Comparison of ENCODE assay signal across 9 mouse cellular contexts in the genomic region with DNA sequence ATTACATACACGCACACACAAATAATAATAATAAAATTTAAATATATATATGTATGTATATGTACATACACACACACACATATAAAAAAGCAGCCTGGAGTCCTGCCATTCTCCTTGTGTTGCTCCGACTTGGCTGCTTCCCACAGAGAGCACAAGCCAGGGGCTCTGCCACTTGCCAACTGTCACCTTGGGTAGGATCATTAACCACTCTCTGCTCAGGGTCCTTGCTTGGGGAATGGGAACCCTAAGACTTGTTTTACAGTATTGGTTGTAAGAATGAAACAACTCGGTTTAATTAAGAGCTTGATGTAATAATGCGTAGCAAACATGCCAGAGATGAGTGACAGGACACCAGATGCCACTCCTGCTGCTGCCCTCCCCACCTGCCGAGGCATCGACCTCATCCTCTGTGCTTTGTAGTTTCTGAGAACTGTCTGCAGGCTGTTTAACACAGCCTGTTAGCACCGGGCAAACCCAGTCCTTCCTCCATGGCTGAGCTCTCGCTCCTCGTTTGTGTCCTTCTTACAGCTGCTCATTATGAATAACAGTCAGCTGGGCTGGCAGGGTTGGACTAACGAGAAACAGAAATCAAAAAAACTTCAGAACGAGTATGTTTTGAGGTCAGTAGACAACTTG. TPM values are rescaled to one million over a fixed set of nuclear protein-coding genes. Genes with fewer than 3 reads are reported as not detected.
A peak's percentile ranks its signal among the peaks of the same experiment; 100 is the strongest.
DNase-seq lines count a peak whose midpoint lies in the region; ATAC-seq and TF ChIP-seq lines count a peak whose summit lies in the region.
"Had no signal": no experiment of that assay in that cellular context is flagged by ENCODE, and none has a peak within 500 bp of the region (broad histone marks: within the 10 kb centered on the region; RNA-seq: fewer than 3 reads in every experiment).

No protein-coding gene starts in this region.

- no peak for TF ChIP-seq CTCF in left cerebral cortex, adult 2 months (IDR thresholded peaks at IDR 0.05)
- no peak for TF ChIP-seq CTCF in midbrain, postnatal 0 days (IDR thresholded peaks at IDR 0.05)

- H3K9me3 ChIP-seq in embryonic facial prominence, embryonic 14.5 days (ENCODE audit: control insufficient read depth, low read length), result no peaks in the 10 kb centered on the region
- no peaks in the 10 kb centered on the region for H3K9me3 ChIP-seq in midbrain, postnatal 0 days (ENCODE audit: low read length)

- no peak overlapping the region for H3K4me3 ChIP-seq in left cerebral cortex, adult 2 months
- H3K4me3 ChIP-seq in embryonic facial prominence, embryonic 14.5 days (ENCODE audit: low read depth, low read length), result no peak overlapping the region
- H3K4me3 ChIP-seq in midbrain, postnatal 0 days (ENCODE audit: low read depth, low read length), result no peak overlapping the region

- H3K27ac ChIP-seq in left cerebral cortex, adult 2 months, result peak overlapping the region; percentile 53
- H3K27ac ChIP-seq in embryonic facial prominence, embryonic 14.5 days (replicated peaks; ENCODE audit: low read depth, low read length), result peak overlapping the region; percentile 66
- no peak overlapping the region for H3K27ac ChIP-seq in midbrain, postnatal 0 days (ENCODE audit: low read depth, low read length)

- WGBS in embryonic facial prominence, embryonic 14.5 days, result 49% methylated on average over 11 of the region's 11 CpGs
- 48% methylated on average over 11 of the region's 11 CpGs for WGBS in midbrain, postnatal 0 days

- DNase-seq in adrenal gland, postnatal 25 days, result peak; percentile 0
- no peak for DNase-seq in adrenal gland, adult 18-20 months (ENCODE audit: low spot score in 2 of 2)
- no peak for DNase-seq in left cerebral cortex, adult 2 months (ENCODE audit: extremely low spot score in 1 of 2, low spot score in 2 of 2)
- DNase-seq in left cerebral cortex, postnatal 25 days (ENCODE audit: low spot score in 2 of 2), result no peak
- DNase-seq in embryonic facial prominence, embryonic 14.5 days (ENCODE audit: low spot score), result no peak
- peak; percentile 34 for DNase-seq in midbrain, postnatal 0 days (ENCODE audit: low spot score)
- DNase-seq in layer of hippocampus, adult 18-20 months (ENCODE audit: low spot score in 2 of 2), result no peak
- no peak for DNase-seq in layer of hippocampus, postnatal 36 days
- DNase-seq: adrenal gland, postnatal 10 days had no signal

- intact Hi-C loops in left cerebral cortex, adult 2 months (cut with DNase I), result no loop called here
- intact Hi-C loops in left cerebral cortex, postnatal 25 days (cut with DNase I), result no loop called here

- peaks cover 24% of the 10 kb centered on the region for H3K4me1 ChIP-seq in embryonic facial prominence, embryonic 14.5 days (ENCODE audit: control insufficient read depth, insufficient read depth, low read length)
- H3K4me1 ChIP-seq in midbrain, postnatal 0 days (ENCODE audit: insufficient read depth, low read length), result peaks cover 9% of the 10 kb centered on the region; the same call in 1 of the 2 replicates

- peaks cover 48% of the 10 kb centered on the region for H3K36me3 ChIP-seq in embryonic facial prominence, embryonic 14.5 days (ENCODE audit: control insufficient read depth, insufficient read depth, low read length)
- H3K36me3 ChIP-seq in midbrain, postnatal 0 days (ENCODE audit: insufficient read depth, low read length), result no peaks in the 10 kb centered on the region; the same call in 1 of the 2 replicates

- H3K4me2 ChIP-seq in embryonic facial prominence, embryonic 14.5 days (ENCODE audit: low read depth, low read length), result no peak overlapping the region
- H3K4me2 ChIP-seq in midbrain, postnatal 0 days (ENCODE audit: low read depth, low read length, poor library complexity, severe bottlenecking), result no peak overlapping the region

- H3K27me3 ChIP-seq in embryonic facial prominence, embryonic 14.5 days (replicated peaks; ENCODE audit: control insufficient read depth, insufficient read depth, low read length), result no peaks in the 10 kb centered on the region
- H3K27me3 ChIP-seq in midbrain, postnatal 0 days (ENCODE audit: insufficient read depth, low read length), result no peaks in the 10 kb centered on the region

- ATAC-seq in embryonic facial prominence, embryonic 14.5 days (ENCODE audit: low read depth), result no peak
- no peak for ATAC-seq in midbrain, postnatal 0 days (ENCODE audit: low FRiP score)

- no peak overlapping the region for H3K9ac ChIP-seq in embryonic facial prominence, embryonic 14.5 days (ENCODE audit: low read depth, low read length)
- H3K9ac ChIP-seq in midbrain, postnatal 0 days (replicated peaks; ENCODE audit: low read length, poor library complexity, severe bottlenecking), result no peak overlapping the region

RNA-seq across cellular contexts. Expression of gene Plcg1, which starts 9.5 kb away (rescaled TPM):
- total RNA-seq in adrenal gland, postnatal 25 days (2021), result 63.3 and 90.9 TPM in 2 replicates
- 10 to 100 TPM; 39.4 to 56.8 TPM for total RNA-seq in adrenal gland, adult 18-20 months (2021)
- total RNA-seq in left cerebral cortex, adult 2 months (2021), result 100 to 1,000 TPM; 117 to 123 TPM
- 100 to 1,000 TPM; 102 to 111 TPM for total RNA-seq in left cerebral cortex, postnatal 25 days (2021)
- 50.4 and 54.6 TPM in 2 replicates for polyA plus RNA-seq in embryonic facial prominence, embryonic 14.5 days (2014; fragmentation: Nextera tagmentation; extraction: Ambion mirVana)
- total RNA-seq in midbrain, postnatal 0 days (2014; rRNA removed), result 88.7 and 134 TPM in 2 replicates
- polyA plus RNA-seq in midbrain, postnatal 0 days (2015; fragmentation: Nextera tagmentation; extraction: Ambion mirVana), result 38.0 and 45.2 TPM in 2 replicates
- total RNA-seq in layer of hippocampus, adult 18-20 months (2021), result 10 to 100 TPM; 90.6 to 99.5 TPM
- 100 to 1,000 TPM in 1 of 2 experiments, 10 to 100 TPM in 1; 95.8 to 112 TPM for total RNA-seq in layer of hippocampus, postnatal 36 days (2021)

Comparison
In these comparisons a context has a peak if more than half of its experiments do, and no peak if none do; other contexts are left out.
1. DNase-seq: peak in adrenal gland, postnatal 25 days (single experiment) and midbrain, postnatal 0 days (single experiment); none in adrenal gland, adult 18-20 months (0 of 2), left cerebral cortex, adult 2 months (0 of 2), left cerebral cortex, postnatal 25 days (0 of 2), embryonic facial prominence, embryonic 14.5 days (single experiment), layer of hippocampus, adult 18-20 months (0 of 2) and layer of hippocampus, postnatal 36 days (0 of 2).